Mouse (Mus musculus) CH12.LX (cell line): ENCODE data around the gene Asap2.

Experiments
- CTCF ChIP-seq, 2 experiments: IDR thresholded peaks in 1 of 2; conservative IDR thresholded peaks in 1 of 2; 2 replicates each; pipeline ENCODE4 v1.5.1; 2011 to 2012; ENCODE audit warnings: low read depth in 2 of 2, low read length in 2 of 2, improper control_type of control experiment in 1 of 2, inconsistent platforms in 1 of 2, mild to moderate bottlenecking in 1 of 2, moderate library complexity in 1 of 2
- TCF12 ChIP-seq: IDR thresholded peaks from 2 replicates; pipeline ENCODE4 v1.6.1; 2014; ENCODE audit warnings: low read depth, mild to moderate bottlenecking, inconsistent platforms, low read length, improper control_type of control experiment
- ZKSCAN1 ChIP-seq: IDR thresholded peaks from 2 replicates; pipeline ENCODE4 v1.6.1; 2012; ENCODE audit warnings: low read depth, inconsistent platforms, low read length, improper control_type of control experiment, borderline replicate concordance

DNA sequence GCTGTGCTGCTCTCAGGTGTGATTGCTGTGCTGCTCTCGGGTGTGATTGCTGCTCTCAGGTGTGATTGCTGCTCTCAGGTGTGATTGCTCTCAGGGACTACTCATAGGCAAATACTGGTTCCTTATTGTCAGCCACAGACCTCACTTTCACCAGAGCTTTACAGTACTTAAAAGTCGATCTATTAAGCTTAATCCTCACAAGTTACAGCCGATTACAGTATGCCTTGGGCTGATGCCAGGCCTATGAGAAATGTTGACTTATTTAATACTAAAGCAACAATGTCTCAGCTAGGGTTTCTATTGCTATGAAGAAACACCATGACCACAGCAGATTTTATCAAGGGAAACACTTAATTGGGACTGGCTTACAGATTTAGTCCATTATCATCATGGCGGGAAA is 206.2 kb downstream of the Asap2 start:
- TF ChIP-seq CTCF (conservative IDR thresholded peaks at IDR 0.05 in 1 of 2, IDR thresholded peaks at IDR 0.05 in 1 of 2; ENCODE audit: low read depth in 2 of 2, low read length in 2 of 2) (no peak), ZKSCAN1 (no peak), TCF12 (no peak)
